Mouse (Mus musculus) lung, postnatal 14 days (tissue): ENCODE results near the gene Gm20834.
"Not testable (repeated sequence)": the region's sequence is repeated elsewhere in the genome, so short reads cannot be mapped to it uniquely, and the experiment has no call there.

ENCODE experiments used
- DNase-seq: peaks from one replicate; pipeline ENCODE4 v3.0.0; 2021

Gene Gm20834

GRCm38 (mm10) chrY:10324489-10324888, at the start of gene Gm20834:
Gm20834 (minus strand) TSS chrY:10324589.
- not testable (repeated sequence) for DNase-seq
